Mouse (Mus musculus) 3T3-L1 (cell line): ENCODE measurements around the gene Dlx4.

Experiments
- DNase-seq: peaks from one replicate; pipeline ENCODE4 v3.0.0-alpha.2; 2015; ENCODE audit warnings: low read depth, low spot score

Dlx4 gene

DNA sequence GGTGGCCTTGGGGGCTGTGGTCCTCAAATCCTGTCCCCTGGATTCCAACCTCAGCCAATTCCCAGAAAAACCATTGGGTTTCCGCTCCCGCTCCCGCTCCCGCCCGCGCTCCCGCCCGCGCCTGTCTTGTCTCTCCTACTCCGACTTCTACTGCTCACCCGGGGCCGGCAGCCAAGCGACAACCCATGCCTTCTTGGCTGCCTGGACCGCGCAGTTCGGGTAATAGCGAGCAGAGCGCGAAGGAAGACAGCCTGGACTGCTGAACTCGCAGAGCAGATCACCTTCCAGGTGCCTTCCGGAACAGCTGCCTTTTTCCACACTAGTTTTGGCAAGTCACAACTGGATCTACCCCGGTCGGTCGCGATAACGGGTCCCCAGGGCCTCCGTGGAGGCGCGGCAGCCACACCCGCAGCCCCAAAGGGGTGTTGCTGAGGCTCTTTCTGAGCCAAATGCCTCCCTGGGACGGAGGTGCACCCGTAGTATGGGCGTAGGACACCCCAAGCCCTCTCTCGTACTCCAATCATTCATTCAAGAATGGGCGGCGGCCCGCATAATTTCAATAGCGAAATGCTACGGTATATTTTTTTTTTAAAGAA, 3.0 kb downstream of the Dlx4 start:
- DNase-seq = no peak

DNA sequence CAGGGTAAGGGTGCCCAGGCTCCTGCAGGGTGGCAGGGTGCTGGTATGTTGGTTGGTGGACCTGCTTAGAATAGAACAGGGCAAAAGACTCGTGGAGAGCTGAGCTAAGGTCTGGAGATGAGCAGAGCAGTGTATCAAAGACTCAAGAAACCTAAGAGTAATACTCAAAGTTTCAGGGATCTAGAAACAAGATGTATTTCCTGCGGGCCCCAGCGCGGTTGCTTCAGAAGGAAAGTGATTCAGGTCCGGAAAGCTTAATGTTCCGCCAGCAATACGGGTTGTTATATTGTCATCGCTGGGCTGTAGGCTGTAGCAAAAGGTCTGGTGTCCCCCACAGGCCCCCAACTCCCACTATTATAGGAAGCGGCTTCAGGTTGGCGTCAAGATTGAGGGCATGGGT, 3.8 kb downstream of the Dlx4 start:
- DNase-seq = no peak

DNA sequence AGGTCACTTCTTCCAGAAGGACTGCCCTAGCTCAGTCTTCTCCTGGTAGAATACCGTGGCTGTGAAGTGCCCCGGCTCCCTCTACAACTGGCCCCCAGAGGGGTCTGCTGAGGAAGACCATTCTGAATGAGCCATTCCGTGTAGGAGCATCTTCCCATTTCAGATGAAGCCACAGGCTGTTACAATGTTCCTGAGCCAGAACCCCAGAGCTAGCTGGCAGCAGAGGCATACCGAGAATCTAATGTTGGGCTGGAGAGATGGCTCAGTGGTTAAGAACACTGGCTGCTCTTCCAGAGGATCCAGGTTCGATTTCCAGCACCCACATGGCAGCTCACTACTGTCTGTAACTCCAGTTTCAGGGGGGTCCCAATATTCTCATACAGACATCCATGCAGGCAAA, 6.2 kb downstream of the Dlx4 start:
- DNase-seq = no peak

DNA sequence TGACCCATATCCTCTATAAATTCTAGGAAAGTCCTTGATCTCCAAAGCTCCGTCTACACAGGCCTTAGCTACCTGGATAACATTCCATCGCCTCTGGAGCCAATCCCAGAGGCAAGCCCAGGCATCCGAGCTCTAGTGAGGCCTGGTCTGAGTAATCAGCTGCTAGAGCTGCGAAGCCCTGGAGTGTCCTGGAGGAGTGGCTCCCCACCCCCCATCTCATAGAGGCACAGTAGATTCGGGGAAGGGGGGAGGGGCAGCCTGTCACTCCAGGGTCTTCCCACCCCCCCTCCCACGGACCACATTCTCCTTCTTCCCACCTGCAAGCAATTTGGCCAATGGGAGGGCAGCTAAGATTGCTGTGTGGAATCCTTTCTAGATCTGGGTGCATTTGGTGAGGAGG, 8.8 kb downstream of the Dlx4 start:
- DNase-seq = no peak

DNA sequence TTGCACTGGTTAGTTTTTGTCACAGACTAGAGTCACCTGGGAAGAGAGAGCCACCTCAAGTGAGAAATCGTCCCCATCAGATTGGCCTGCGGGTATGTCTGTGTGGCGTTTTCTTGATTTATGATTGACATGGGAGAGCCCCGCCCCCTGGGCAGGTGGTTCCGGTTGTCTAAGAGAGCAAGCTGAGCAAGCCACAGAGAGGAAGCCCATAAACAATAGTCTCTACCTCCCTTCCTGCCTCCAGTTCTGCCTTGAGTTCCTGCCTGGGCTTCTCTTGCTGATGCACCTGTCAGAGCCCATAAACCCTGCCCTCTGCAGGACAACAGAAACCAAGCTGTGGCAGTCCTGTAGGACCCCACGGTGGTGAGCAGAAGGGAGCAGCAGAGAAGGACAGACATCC, 12.7 kb downstream of the Dlx4 start:
- no peak for DNase-seq

DNA sequence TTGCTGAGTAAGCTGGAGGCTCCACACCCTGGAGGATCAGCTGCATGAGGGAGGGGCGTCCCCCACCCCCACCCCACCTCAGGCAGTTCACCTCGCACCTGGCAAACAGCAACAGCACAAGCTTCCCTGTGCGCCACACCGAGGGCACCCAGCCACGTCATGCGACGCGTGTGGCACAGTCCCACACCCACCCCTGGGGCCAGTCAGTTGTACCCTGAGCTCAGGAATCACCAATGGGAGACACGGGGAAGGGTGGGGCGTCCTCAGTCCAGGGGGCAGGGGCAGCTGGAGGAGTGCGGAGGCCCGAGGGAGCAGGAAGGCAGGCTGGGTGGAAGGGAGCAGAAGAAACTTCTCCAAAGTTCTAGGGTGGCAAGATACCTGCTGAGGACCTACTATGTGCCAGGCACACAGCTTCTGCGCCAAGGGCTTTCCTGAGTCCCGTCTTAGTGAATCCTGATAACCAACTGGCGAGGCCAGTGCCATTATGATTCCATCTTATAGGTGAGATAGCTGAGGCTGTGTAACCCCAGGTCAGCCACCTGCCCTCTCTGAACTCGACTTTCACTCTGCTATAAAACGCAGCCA, 15.3 kb downstream of the Dlx4 start:
- no peak for DNase-seq

DNA sequence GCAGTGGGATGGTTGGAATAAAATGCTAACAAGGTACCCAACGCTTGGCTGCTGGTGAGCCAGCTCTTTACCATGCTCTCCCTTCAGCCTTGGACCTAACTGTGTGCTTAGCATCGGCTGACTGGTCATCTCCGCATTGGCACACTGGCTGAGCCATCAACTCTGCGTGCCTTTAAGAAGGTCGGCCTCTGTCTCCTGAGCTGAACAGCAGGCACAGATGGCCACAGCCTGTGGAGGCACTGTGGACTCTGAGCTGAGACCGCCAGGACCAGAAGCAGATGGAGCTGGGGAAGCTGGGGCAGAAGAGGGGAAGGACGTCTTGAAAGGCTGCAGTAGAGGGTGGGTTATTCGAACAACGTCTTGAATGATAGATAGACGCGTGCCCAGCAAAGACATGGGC, 17.7 kb downstream of the Dlx4 start:
- no peak for DNase-seq

DNA sequence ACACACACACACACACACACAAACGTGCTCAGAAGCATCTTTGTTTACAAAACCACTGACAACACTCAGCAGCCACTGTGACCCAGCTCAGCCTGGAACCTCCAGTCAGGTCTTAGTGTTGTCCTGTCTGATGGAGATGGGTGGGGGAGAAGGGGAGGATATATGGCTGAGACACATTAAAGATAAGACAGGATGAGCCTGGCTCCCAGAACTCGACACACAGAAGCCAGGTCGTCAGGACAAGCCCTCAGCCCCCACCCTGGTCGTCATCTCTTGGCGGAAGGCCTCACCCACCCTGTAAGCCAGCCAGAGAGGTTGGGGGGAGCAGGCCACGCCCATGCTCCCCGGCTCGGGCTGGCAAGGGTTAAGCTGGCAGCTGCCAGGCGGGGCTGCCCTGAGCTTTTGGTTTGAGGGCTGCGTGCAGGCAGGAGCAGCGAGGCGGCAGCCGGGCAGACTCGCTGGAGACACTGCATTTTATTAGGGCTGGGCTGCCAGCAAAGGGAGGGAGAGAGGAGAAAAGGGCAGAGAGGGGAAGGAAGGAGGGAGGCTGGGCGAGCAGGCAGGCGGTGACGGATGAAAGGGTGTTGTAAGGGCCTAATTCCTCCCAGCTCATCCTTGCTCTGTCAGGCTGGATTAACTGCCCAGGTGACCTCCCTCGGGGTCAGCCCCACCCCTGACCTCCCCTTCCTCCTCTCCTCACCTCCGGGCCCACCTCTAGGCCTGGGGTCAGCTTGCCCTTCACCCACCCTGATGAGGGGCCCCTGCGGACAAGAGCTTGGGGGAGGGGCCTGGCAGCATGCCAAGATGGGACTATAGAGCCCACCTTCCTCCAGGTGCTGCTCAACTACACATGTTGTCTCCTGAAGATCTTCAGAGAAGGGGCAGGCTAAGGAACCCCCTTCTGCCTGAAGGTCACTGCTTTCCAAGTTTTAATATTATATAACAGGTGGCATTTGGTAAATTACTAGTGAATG, 19.5 kb downstream of the Dlx4 start:
- peak; percentile 43 for DNase-seq

DNA sequence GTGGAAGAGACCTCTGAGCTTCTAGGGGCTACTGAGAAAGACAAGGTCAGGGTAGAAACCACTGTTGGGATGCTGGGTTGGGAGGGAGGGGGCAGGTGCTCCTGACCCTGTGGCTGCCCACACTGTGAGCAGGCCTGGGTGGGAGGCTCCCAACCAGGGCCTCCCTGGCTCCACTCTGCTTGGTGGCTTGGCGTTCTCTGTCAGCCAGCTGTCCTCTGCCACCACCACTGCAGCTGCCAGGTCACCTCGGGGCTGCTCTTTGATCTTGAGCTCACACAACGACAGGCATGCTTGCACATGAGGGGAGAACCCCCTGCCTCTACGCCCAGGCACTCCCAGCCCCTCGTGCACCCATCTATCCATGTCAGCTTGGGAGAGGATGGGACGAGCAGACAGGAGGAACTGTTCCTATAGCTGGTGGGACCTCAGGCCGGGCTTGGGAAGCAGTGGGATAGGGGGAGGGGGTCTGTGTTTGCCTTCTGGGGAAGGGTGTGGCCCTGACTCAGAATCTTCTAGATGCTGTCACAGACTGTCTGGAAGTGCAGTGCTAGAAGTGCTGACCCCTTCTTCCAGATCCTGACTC, 20.6 kb downstream of the Dlx4 start:
- no peak for DNase-seq

DNA sequence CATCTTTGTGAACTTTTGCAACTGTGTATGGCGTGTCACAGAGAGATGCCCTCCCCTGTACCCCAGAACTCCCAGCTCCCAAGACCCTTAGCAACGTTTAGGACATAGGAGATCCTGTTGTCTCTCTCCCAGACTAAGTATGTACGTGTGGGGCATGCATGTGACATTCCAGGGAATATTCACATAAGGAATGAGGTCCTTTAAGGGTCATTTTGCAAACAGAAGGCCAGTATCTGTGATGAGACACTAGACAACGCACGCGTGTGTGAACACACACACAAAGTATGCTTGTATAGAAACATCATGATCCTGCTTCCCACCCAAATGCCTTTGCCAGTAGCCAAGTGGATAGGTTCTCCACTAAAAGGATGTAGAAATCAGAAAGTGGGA, 24.0 kb downstream of the Dlx4 start:
- DNase-seq = no peak

DNA sequence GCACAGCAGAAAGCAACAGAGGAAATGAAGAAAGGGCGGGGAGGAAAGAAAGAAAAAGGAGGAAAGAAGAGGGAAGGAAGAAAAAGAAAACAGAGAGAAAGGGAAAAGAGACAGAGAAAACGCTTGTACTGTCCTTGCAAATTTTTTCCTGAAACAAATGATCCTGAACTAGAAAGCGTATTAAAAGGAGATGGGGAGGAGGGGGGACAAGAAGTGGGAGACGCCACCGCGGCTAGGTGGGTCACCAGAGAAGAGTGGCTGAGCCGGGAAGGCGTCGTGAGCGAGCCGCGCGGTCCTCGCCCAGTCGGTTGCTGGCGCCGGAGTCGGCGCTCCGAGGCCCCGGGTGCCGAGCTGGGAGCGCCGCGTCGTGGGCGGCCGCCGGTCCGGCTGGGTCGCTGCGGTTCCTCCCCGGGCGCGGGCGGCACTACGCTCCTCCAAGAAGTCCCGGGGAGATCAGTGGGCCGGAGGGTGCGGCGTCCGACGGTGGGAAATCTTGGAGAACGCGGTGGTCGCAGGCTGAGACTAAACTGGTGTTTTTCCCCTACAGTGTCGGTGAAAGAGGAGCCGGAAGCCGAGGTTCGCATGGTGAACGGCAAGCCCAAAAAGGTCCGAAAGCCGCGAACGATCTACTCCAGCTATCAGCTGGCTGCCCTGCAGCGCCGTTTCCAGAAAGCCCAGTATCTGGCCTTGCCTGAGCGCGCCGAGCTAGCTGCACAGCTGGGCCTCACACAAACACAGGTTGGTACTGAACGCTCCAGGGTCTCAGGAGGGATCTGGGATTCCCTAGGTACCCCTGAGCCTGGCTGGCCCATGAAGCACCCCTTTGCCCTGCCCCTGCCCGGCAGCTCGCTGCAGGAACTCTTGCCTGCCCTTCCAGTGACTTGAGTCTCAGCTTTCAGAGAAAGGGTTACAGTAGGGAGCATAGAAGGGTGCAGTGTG, 24.6 kb downstream of the Dlx4 start:
- DNase-seq = no peak

DNA sequence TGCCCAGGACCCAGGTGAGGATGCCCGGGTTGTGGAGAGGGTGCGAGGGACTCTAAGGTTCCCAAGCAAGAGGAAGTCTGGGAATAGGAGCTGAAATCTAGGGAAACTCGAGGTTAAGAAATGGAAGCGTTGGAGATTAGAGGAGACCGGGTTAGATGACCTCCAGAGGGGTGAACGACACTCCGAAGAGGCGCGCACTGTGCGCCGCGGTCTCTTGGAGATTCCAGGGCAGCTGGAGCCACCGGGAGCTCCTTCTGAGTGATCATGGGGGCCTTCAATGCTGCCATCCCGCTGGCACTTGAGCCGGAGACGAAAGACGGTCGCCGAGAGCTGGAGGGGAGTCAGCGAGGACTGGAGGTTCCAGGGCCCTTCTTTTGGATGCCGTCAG, 25.4 kb downstream of the Dlx4 start:
- no peak for DNase-seq

DNA sequence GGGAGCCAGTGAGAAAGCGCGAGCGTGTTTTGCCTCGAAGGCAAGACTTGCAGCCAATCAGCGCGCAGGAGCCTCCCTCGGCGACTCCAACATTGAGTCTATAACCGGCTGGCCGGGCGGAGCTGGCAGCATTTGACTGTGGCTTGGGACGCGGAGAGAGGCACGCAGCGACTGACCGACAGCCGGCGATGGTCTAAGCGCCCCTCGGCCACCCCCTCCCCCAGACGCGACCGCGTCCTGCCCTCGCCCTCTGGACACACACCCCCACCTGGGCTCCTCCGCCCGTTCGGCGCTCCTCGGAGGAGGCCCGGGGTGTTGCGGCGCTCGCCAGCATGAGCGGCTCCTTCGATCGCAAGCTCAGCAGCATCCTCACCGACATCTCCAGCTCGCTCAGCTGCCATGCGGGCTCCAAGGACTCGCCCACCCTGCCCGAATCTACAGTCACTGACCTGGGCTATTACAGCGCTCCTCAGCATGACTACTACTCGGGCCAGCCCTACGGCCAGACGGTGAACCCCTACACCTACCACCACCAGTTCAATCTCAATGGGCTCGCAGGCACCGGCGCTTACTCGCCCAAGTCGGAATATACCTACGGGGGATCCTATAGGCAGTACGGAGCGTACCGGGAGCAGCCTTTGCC, 26.0 kb downstream of the Dlx4 start, which contains the start of gene Dlx3:
TSS of gene Dlx3 (plus strand) at position 130 of the 643 bp plus-strand sequence.
- no peak for DNase-seq

DNA sequence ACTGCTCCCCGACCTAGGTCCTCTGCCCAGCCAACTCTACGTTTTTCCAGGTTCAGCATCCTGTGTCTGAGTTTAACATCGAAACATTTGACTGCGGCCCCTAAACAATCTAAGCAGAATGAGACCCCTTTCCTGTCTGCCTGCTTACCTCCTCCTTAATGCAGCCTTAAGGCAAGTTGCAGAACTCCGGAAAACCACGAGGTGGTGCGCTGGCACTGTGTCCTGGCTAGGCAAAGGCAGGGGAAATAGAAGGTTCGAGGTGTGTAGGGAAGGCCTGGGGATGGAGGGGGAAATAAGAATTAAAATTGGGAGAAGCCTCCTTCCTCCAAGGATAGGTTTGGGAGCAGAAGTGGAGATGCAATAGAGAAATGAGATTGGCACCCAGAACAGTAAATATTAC, 27.6 kb downstream of the Dlx4 start:
- peak; percentile 83 for DNase-seq

DNA sequence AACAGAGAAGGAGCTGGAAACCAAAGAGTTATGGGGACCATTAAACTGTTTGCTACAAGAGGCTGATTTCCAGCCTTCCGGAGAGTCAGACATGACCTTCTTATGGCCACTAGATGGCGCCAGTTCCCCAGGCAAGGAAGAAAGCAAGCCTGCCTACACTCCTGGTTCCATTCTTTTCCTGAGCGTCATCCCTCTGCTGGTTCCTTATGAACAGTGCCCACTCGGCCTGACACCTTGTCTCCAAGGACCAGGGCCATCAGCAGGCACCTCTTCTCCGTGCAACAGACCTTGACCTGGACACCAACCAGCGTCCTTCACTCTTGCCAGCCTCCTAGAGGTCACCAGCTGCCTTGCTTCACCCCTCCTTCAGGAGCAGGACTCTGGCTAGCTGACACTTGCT, 29.0 kb downstream of the Dlx4 start:
- DNase-seq = peak; percentile 95

DNA sequence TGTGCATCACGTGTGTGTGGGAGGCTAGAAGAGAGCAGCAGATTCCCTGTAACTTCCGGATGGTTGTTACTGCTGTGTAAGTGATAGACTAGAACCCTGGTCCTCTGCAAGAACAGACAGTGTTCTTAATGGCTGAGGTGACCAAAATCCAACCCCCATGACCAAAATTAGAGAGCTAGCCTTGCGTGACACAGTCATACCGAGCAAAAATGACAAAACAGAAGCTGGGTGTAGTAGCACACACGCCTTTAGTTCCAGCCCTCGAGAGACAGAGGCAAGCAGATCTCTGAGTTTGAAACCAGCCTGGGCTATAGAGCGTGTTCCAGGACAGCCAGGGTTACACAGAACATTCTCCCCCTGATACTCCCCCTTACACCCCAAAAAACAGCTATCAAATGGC, 36.0 kb downstream of the Dlx4 start:
- DNase-seq = no peak

DNA sequence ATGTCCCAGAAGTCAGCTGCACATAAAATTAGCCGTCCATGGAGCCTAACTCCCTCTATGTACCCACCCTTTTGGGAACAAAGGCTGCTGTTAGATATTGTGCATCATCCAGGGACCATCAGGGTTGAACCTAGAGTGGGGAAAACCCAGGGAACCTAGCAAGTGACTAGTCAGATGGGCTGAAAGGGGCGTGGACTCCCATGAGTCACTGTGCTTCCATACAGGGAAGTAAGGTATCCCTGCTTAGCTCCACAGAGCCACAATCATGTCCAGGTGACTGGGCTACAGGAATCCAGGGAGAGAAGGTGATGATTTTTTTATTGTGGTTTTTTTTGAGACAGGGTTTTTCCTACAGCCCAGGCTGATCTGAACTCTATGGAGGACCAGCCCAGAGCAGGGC, 37.1 kb downstream of the Dlx4 start:
- peak; percentile 44 for DNase-seq

DNA sequence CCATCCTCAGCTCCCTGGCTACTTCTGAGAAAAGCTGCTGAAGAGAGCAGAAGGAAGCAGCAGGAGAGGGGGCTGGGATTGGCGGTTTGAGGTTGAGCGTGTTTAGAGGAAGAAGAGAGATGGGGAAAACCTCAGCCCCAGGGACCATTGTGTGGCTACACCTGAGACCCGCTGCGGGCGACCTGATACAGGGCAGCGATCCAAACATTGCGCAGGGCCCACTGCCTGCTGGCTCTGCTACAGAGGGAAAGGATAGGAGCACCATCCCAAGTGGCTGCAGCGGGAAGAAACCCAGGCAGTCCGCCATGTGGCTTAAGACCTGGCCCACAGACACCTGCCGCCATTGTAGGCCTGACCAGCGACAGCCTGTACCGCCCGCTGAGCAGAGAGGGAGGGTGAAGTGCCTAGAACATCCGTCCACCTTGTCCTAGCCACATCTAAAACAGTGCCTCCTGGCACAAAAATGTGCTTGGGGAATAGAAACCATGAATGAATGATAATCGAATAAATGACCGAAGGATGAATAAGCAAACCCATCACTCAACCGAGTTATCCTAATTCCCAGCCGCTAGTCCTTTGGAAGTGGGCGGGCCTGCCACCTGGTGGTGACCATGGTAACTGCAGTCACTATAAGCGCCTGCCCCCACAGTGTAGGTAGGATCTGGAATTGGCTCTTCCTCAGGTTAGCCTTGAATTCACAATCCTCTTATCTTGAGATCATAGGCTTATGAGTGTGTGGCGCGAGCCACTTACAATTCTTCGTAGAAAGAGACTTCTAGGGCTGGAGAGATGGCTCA, 39.4 kb downstream of the Dlx4 start:
- DNase-seq = peak; percentile 88

DNA sequence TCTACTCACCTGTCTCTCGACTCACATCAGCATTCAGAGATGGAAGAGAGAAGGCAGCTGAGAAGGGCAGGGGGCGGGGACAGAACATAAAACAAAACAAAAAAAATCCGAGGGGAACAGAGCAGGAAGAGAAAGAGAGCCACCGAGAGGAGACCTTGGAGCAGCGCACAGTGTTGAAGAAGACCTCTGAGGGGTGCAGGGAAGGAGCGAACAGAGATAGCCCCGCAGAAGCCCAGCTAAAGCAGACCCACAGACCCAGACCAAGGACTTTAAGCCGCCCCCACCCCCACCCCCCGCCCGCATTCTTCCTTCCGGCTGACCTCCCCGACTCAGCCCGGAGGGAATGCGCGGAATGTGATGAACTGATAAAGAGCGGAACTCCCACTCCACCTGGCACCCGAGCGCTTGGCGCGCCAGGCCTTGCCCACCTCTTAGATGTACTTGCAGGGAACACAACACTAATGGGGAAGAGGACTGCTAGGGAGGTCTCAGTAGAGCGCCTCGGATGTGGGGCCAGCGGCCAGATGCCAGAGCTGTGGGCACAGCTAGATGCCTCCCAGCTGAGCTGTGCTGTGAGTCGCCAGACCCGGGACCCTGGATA, 40.7 kb downstream of the Dlx4 start:
- DNase-seq = peak; percentile 46

DNA sequence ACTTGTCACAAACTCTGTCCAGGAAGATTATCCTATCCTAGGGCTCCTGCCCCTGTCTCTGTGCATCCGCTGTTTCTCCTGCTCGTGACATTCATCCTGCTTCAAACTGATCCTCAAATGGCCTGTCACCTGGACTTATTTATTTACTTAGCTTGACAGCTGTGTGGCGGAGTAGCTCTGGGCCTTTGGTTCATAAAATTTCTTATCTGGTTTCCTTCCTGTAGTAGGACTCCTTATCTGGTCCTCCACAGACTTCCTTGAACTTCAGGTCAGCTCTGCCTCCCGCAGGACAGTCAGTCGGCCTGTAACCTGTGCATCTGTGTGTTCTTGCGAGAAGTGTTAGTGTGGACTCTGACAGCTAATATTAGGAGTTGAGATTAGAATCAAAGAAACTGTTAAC, 41.8 kb downstream of the Dlx4 start:
- DNase-seq = no peak
